Mouse (Mus musculus) limb, embryonic 10.5 days (tissue): ENCODE measurements around the gene Zg16. TPM values are rescaled to one million over a fixed set of nuclear protein-coding genes. Genes with fewer than 3 reads are reported as not detected.

Source experiments
- DNase-seq: peaks from one replicate; pipeline ENCODE4 v3.0.0-alpha.2; 2017; ENCODE audit warnings: low spot score
- H3K27ac ChIP-seq: fragments of 300-500 bp; sonication (generic); 2 replicates; pipeline ENCODE4 v1.5.1; 2016; ENCODE audit warnings: mild to moderate bottlenecking
- H3K27me3 ChIP-seq: fragments of 300-500 bp; sonication (generic); 2 replicates; pipeline ENCODE4 v1.6.1; 2016; ENCODE audit warnings: low read depth, mild to moderate bottlenecking; ENCODE audit not compliant: poor library complexity, severe bottlenecking
- H3K36me3 ChIP-seq: fragments of 300-500 bp; sonication (generic); 2 replicates; pipeline ENCODE4 v1.6.1; 2016; ENCODE audit warnings: mild to moderate bottlenecking, moderate library complexity
- H3K4me1 ChIP-seq: fragments of 300-500 bp; sonication (generic); 2 replicates; pipeline ENCODE4 v1.6.1; 2016
- H3K4me3 ChIP-seq: fragments of 300-500 bp; sonication (generic); 2 replicates; pipeline ENCODE4 v1.5.1; 2016; ENCODE audit warnings: mild to moderate bottlenecking, moderate library complexity
- H3K9me3 ChIP-seq: fragments of 300-500 bp; sonication (generic); replicated peaks from 2 replicates; pipeline ENCODE4 v1.6.1; 2016; ENCODE audit warnings: mild to moderate bottlenecking
- WGBS: fragments of 180-500 bp; shearing (Covaris S2); methylation state at CpG from one replicate; pipeline ENCODE4 v1.1.7; 2016; 5-methylcytosine and 5-hydroxymethylcytosine counted together
- polyA plus RNA-seq: library from polyadenylated mRNA; unstranded; fragments of >200 nt; fragmentation: Nextera tagmentation; extraction: Ambion mirVana; gene quantifications from 2 replicates; pipeline ENCODE4 v1.2.1, GENCODE M21; 2016

Zg16 gene
- polyA plus RNA-seq, 1 experiment from 2014 or later, result not detected

DNA sequence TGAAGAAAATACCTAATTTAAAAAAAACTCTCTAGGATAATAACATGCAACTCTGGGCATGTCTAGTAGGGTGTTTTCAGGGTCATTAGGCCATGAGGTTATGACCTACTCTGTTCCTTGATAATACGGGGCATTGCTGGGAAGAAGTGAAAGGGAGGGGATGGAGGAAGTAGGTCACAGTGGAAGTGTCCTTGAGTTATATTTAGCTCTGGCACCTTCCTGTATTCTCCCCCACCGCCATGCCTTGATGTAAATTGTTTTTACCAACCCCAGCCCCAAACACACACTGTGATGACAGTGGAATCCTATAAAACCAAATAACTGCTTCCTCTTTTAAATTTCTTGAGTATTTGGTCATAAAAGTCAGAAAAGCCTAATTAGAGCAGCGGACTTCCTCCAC, 7.1 kb downstream of the Zg16 start:
- Histone ChIP-seq H3K36me3 (no peaks in the 10 kb centered on the region), H3K27me3 (no peaks in the 10 kb centered on the region), H3K4me3 (no peak overlapping the region), H3K4me1 (0 out of 2 replicates have a peak, but pooled peaks cover 3% of the 10 kb centered on the region), H3K27ac (no peak overlapping the region), H3K9me3 (no peaks in the 10 kb centered on the region)
- 60% methylated on average over 3 of the region's 3 CpGs for WGBS
- DNase-seq, result no peak

DNA sequence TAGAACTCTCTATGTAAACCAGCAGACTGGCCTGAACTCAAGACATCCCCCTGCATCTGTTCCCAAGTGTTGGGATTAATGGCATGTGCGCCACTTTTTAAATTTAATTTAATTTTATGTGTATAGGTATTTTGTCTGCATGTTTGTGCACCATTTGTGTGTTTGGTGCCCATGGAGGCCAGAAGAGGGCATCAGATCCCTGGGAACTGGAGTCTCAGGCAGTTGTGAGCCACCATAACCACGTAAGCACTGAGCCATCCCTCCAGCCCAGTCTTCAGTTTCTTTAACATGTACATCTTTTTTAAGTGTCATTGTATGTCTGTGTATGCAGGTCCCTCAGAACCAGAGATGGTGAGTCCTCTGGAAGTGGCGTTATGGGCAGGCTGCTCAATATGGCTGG, 9.4 kb downstream of the Zg16 start:
- Histone ChIP-seq H3K4me3 (no peak overlapping the region), H3K36me3 (no peaks in the 10 kb centered on the region), H3K27ac (no peak overlapping the region), H3K27me3 (no peaks in the 10 kb centered on the region), H3K4me1 (0 out of 2 replicates have a peak, but pooled peaks cover 3% of the 10 kb centered on the region), H3K9me3 (no peaks in the 10 kb centered on the region)
- DNase-seq, result no peak
- 89% methylated on average over 3 of the region's 3 CpGs for WGBS

DNA sequence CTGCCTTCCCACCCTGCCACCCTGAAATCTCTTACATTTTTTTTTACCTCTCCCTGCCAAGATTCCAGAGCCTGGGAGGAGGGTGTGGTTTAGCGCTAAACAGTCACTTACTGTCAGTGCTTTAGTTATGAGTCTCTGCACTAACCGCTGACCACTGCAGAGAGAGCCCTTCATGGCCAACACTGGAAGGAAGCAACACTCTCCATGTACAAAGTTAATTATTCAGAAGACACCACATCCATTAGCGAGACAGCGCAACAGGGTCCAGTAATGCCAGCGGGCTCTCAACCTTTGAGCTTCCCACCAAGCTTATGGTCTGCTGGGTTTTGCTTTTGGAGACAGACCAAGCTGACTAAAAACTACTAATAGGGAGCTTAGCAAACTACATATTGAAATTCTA, 10.9 kb downstream of the Zg16 start:
- Histone ChIP-seq H3K4me1 (0 out of 2 replicates have a peak, but pooled peaks cover 3% of the 10 kb centered on the region), H3K27me3 (no peaks in the 10 kb centered on the region), H3K36me3 (no peaks in the 10 kb centered on the region), H3K27ac (no peak overlapping the region), H3K9me3 (no peaks in the 10 kb centered on the region), H3K4me3 (no peak overlapping the region)
- WGBS, result 93% methylated on average over 5 of the region's 5 CpGs
- no peak for DNase-seq

DNA sequence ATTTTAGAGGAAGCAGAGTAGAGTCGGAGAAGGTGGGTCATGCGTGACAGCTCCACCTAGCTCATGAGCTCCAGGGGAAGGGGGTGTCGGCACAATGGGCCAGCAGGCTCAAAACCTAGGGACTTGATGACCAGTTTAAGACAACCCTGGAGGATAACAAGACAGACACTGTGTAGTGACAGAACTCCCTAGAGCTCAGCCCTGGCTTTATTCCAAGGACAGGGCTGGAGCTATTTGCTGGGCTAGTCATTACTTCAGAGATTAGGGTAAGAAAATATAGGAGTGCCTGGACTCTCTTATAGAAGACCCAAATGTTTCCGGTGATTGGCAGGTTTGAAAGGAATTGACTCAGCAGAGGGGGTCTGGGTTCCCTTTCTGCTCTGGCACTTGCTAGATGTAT, 13.9 kb downstream of the Zg16 start:
- H3K27ac ChIP-seq, result no peak overlapping the region
- WGBS, result 86% methylated on average over 4 of the region's 4 CpGs
- no peaks in the 10 kb centered on the region for H3K27me3 ChIP-seq
- H3K4me1 ChIP-seq, result no peaks in the 10 kb centered on the region
- DNase-seq, result no peak
- H3K36me3 ChIP-seq, result no peaks in the 10 kb centered on the region
- H3K4me3 ChIP-seq, result no peak overlapping the region
- H3K9me3 ChIP-seq, result no peaks in the 10 kb centered on the region

DNA sequence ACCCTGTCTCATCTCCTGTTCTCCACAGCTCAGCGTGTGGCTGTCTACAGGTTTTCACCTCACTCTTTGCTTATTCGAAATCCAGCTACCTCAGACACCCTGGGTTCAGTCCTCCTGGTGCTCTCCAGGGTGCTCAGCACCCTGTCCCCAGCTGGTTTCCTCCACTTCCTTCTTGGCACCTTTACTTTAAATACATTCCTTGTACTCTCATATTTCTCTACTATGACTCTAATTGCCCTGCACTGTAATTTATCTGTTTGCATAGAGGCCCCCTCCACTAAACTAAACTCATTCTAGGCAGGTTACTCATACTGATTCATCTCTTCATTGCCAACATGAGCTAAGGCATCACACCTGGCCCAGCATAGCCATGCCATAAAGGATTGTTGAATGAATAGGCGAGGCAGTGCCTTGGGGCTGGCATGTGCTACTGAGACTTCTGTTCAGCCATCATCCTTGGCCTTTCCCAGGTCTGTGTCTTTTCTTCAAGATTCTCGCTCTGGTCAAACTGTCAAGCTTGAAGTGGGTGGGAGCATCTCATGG, 16.2 kb downstream of the Zg16 start:
- Histone ChIP-seq H3K36me3 (no peaks in the 10 kb centered on the region), H3K4me1 (no peaks in the 10 kb centered on the region), H3K27me3 (no peaks in the 10 kb centered on the region), H3K9me3 (no peaks in the 10 kb centered on the region), H3K27ac (no peak overlapping the region), H3K4me3 (no peak overlapping the region)
- WGBS, result 77% methylated on average over 4 of the region's 4 CpGs
- no peak for DNase-seq

DNA sequence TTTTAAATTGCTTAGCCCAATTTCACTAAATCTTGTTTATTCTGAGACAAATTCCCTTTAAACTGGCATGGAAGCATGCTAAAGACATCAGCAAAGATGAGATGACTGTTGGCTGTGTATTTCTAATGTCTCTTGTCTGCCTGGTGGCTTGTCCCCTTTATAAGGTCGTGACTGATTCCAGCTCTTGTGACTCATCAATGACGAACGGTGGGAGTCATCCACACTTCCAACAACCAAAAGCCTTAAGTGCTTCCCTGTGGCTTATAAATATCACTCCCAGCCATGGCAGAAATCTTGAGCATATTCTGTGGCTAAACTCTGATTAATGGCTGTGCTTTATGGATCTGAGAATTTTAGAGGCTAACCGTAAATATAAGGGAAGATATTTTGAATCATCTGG, 20.8 kb downstream of the Zg16 start:
- H3K27me3 ChIP-seq, result 0 out of 2 replicates have a peak, but pooled peaks cover 3% of the 10 kb centered on the region
- no peaks in the 10 kb centered on the region for H3K9me3 ChIP-seq
- no peaks in the 10 kb centered on the region for H3K36me3 ChIP-seq
- H3K27ac ChIP-seq, result no peak overlapping the region
- DNase-seq, result no peak
- no peak overlapping the region for H3K4me3 ChIP-seq
- H3K4me1 ChIP-seq, result no peaks in the 10 kb centered on the region
- 83% methylated on average over 4 of the region's 4 CpGs for WGBS

DNA sequence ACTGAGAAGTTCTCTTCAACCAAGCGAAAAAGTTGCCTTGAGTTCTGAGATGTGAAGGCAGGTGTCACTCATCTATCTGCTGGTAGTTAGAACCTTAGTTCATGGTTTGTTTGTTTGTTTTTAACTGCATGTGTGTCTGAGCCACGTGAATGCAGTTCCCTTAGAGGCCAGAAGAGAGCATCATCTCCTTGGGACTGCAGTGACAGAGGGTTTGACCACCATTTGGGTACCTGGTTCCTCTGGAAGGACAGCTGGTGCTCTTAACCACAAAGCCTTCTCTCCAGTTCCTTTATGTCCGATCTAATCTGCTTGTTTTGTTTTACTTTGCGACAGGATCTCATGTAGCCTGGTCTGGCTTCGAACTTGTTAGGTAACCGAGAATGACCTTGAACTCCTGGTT, 21.6 kb downstream of the Zg16 start:
- WGBS, result 87% methylated on average over 6 of the region's 6 CpGs
- Histone ChIP-seq H3K4me3 (no peak overlapping the region), H3K4me1 (no peaks in the 10 kb centered on the region), H3K27me3 (0 out of 2 replicates have a peak, but pooled peaks cover 4% of the 10 kb centered on the region), H3K36me3 (no peaks in the 10 kb centered on the region), H3K9me3 (no peaks in the 10 kb centered on the region), H3K27ac (no peak overlapping the region)
- no peak for DNase-seq

DNA sequence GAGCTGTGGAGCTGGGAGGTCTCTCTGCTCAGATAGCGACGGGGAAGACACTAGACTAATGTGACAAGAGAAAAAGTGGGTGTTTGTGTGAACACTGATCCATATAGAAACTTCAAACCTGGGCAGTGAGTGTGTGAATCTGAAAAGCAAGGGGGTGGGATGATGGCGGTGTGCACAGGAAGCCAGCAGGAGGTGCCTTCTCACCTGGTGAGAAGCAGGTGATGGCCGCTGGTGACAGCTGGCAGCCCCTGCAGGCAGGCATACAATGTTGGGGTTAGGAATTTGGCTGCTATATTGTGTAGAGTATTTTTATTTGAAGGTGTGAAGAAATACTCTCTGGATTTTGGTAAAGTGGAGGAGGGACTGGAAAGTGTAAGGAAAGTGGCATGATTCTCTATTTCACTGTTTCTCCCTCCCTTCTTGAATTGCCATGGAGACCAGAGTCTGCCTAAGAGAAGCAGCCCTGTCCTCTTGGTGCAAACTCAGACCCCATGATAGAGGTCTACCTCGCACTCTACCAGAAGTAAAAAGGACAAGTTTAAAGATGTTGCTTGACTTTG, 32.0 kb downstream of the Zg16 start:
- Histone ChIP-seq H3K9me3 (no peaks in the 10 kb centered on the region), H3K27me3 (no peaks in the 10 kb centered on the region; the same call in 1 of the 2 replicates), H3K36me3 (no peaks in the 10 kb centered on the region), H3K4me3 (no peak overlapping the region), H3K27ac (no peak overlapping the region), H3K4me1 (no peaks in the 10 kb centered on the region)
- DNase-seq, result no peak
- 69% methylated on average over 5 of the region's 5 CpGs for WGBS

DNA sequence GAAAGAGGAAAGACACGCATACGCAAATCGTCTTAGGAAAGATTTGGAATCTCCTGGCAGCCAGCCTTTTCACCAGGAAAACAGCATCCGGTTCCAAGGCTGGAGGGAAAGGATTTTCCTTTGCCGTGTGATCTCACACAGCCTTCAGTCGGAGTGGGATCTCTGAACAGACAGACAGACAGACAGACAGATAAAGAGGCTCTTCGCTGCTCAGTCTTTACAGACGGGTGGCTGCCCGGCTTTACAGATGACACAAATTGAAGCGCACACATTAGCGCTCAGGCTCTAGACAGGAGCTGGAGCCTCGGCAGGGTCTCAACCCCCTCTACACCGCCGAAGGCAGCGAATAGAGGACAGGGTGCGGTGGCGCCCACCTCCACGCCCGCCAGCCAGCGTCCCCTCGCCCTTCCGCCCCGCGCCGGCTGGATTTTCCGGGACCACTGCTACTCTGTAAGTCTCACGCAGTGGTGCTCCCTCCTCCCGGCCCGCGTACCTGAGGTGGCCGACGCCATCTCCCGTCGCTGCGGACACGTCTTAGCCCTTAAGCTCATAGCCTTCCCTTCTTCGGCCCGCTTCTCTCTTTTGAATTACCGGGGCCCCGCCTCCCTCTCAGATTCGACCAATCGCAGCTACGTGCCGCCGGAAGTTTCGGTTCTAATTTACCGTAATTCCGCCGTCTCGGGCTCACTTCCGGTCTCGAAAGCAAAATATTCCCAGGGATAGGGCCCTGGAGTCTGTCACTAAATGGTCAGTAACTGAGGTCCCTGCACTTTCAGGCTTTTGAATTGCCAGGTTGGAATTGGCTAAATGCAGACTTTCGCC, 45.1 kb downstream of the Zg16 start, which contains the start of gene Kif22:
TSS of gene Kif22 (minus strand) at position 621 of the 822 bp plus-strand sequence.
- H3K36me3 ChIP-seq, result peaks cover 36% of the 10 kb centered on the region
- DNase-seq, result peak; percentile 89
- under 1% methylated on average over 53 of the region's 53 CpGs for WGBS
- peak within 1 kb of the TSS; percentile 97 for H3K4me3 ChIP-seq
- peaks cover 20% of the 10 kb centered on the region for H3K4me1 ChIP-seq
- H3K9me3 ChIP-seq, result no peaks in the 10 kb centered on the region
- H3K27ac ChIP-seq, result peak within 1 kb of the TSS; percentile 94
- no peaks in the 10 kb centered on the region for H3K27me3 ChIP-seq

DNA sequence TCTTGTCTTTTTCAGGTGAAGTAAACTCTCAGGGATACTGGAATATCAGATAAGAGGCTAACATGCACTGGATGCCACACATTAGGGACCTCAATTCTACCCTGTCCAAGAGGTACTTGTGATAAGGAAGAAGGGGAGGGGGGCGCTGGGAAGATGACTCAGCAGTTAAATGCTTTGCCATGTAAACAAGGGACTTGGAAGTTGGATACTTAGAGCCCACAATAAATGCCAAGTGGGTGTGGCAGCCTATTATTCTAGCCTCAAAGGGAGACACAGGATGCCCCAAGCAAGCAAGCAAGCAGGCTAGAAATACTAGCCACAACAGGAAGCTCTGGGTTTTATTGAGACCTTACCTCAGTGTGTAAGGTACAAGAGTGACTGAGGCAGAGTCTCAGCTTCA, 55.9 kb downstream of the Zg16 start:
- Histone ChIP-seq H3K4me3 (no peak overlapping the region), H3K36me3 (peaks cover 91% of the 10 kb centered on the region)

DNA sequence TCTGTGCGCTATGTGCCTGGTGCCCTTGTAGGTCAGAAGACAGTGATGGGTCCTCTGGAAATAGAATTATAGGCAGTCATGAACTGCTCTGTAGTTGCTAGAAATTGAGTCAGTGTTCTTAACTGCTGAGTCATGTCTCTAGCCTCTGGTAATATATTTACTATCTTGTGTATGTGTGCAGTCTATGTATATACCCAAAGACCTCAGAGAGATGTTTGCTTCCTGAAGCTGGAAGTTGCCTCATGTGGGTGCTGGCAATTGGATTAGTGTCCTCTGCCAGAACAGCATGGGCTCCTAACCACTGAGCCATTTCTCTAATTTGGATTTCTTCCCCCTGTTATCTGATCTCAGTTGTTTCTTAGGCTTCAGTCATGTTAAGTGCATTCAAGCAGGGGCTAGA, 57.0 kb downstream of the Zg16 start:
- Histone ChIP-seq H3K27ac (no peak overlapping the region), H3K9me3 (no peaks in the 10 kb centered on the region), H3K4me1 (peaks cover 10% of the 10 kb centered on the region), H3K36me3 (peaks cover 86% of the 10 kb centered on the region), H3K4me3 (no peak overlapping the region), H3K27me3 (no peaks in the 10 kb centered on the region)
- 100% methylated on average over 1 of the region's 1 CpGs for WGBS
- no peak for DNase-seq

More for the DNA sequence above, 55.9 kb downstream of the Zg16 start:
- WGBS, result 91% methylated on average over 1 of the region's 1 CpGs
- no peak overlapping the region for H3K27ac ChIP-seq
- H3K4me1 ChIP-seq, result peaks cover 10% of the 10 kb centered on the region
- no peaks in the 10 kb centered on the region for H3K27me3 ChIP-seq
- DNase-seq, result no peak
- no peaks in the 10 kb centered on the region for H3K9me3 ChIP-seq

DNA sequence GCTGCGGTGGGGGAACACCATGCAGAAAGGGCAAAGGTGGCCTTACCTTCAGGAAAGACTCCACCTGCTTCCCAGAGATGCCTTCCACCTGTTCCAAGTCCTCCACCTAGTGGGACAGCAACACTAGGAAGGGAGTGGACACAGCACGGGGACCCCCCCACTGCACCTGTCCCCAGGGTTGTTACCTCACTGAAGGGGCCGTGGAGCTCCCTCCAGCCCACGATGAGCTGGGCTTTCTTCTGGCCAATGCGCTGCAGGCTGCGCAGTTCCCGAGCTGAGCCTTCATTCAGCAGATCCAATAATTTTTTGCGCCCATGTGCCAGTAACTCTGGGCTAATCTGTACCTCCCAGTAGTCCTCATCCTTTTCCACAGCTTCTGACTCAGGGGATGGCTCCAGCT, 59.2 kb downstream of the Zg16 start:
- no peak for DNase-seq

More for the DNA sequence above, 59.2 kb downstream of the Zg16 start:
- peaks cover 86% of the 10 kb centered on the region for H3K36me3 ChIP-seq
- no peaks in the 10 kb centered on the region for H3K9me3 ChIP-seq
- 78% methylated on average over 8 of the region's 8 CpGs for WGBS
- peaks cover 33% of the 10 kb centered on the region for H3K4me1 ChIP-seq
- H3K27ac ChIP-seq, result peak overlapping the region; percentile 99
- peak overlapping the region; percentile 83 for H3K4me3 ChIP-seq
- H3K27me3 ChIP-seq, result no peaks in the 10 kb centered on the region
